Mouse (Mus musculus) embryonic fibroblast, embryonic 13.5 days (primary cell): ENCODE measurements at regions not wholly inside any gene's neighbourhood (a gene's known extent, or its start where the extent isn't known, plus 50 kb on each side); places are given as distances from the start of the nearest gene placed in this dataset.

Experiments used
- CTCF ChIP-seq: IDR thresholded peaks from 2 replicates; pipeline ENCODE4 v1.5.1; 2011; ENCODE audit warnings: mild to moderate bottlenecking, control low read depth, low read length, moderate library complexity, borderline replicate concordance; ENCODE audit not compliant: insufficient read depth
- POLR2A ChIP-seq: IDR thresholded peaks from 2 replicates; pipeline ENCODE4 v1.6.1; 2011; ENCODE audit warnings: low read depth, mild to moderate bottlenecking, control low read depth, low read length, moderate library complexity

DNA sequence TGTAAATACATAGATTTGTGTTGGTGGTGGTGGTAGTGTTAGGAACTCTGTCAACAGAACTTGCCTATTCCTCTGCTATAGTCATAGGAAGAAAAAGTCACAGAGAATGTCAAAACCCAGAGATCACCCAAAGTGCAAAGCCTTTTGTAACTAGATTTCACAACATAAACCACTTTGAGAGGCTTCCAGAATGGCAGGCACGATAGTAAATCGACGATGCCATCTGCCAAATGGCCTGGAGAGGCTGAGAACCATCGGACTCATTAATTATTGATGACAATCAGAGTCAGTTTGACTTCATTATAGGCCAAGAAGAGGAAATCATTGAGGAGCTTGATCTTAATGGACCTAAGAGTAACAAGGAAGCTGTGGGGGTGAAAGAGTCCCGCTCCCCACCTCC lies 207.6 kb upstream of the Kirrel3 start:
- TF ChIP-seq POLR2A (no peak), CTCF (no peak)
